Mouse (Mus musculus) forebrain, embryonic 11.5 days (tissue): ENCODE data around the gene H2-DMb2. TPM values are rescaled to one million over a fixed set of nuclear protein-coding genes. Genes with fewer than 3 reads are reported as not detected.
"Not testable (repeated sequence)": the region's sequence is repeated elsewhere in the genome, so short reads cannot be mapped to it uniquely, and the experiment has no call there.

Experiments
- ATAC-seq: fragments of 200-750 bp; cut with Nextera tagmentation; replicated peaks from 2 replicates; pipeline ENCODE4 v1.8.0; 2017; ENCODE audit warnings: moderate TSS enrichment; ENCODE audit not compliant: low FRiP score
- DNase-seq: peaks from one replicate; pipeline ENCODE4 v3.0.0-alpha.2; 2017; ENCODE audit warnings: low spot score
- H3K27ac ChIP-seq: fragments of 300-500 bp; sonication (generic); 2 replicates; pipeline ENCODE4 v1.5.1; 2014; ENCODE audit warnings: low read depth, low read length
- H3K27me3 ChIP-seq: fragments of 300-500 bp; sonication (generic); 2 replicates; pipeline ENCODE4 v1.6.1; 2014; ENCODE audit warnings: mild to moderate bottlenecking, low read length, mixed read lengths; ENCODE audit not compliant: control insufficient read depth, insufficient read depth
- H3K36me3 ChIP-seq: fragments of 300-500 bp; sonication (generic); 2 replicates; pipeline ENCODE4 v1.6.1; 2014; ENCODE audit warnings: mild to moderate bottlenecking, low read length, moderate library complexity, mixed read lengths; ENCODE audit not compliant: control insufficient read depth, insufficient read depth
- H3K4me1 ChIP-seq: fragments of 300-500 bp; sonication (generic); replicated peaks from 2 replicates; pipeline ENCODE4 v1.6.1; 2014; ENCODE audit warnings: low read length, mixed read lengths; ENCODE audit not compliant: control insufficient read depth, insufficient read depth
- H3K4me2 ChIP-seq: fragments of 300-500 bp; sonication (generic); 2 replicates; pipeline ENCODE4 v1.6.1; 2014; ENCODE audit warnings: low read depth, mild to moderate bottlenecking, low read length, moderate library complexity, mixed read lengths; ENCODE audit not compliant: severe bottlenecking
- H3K4me3 ChIP-seq: fragments of 300-500 bp; sonication (generic); 2 replicates; pipeline ENCODE4 v1.5.1; 2014; ENCODE audit warnings: low read depth, low read length
- H3K9ac ChIP-seq: fragments of 300-500 bp; sonication (generic); 2 replicates; pipeline ENCODE4 v1.6.1; 2014; ENCODE audit warnings: low read length
- H3K9me3 ChIP-seq: fragments of 300-500 bp; sonication (generic); 2 replicates; pipeline ENCODE4 v1.6.1; 2016; ENCODE audit warnings: low read length, mixed read lengths; ENCODE audit not compliant: control insufficient read depth
- WGBS: fragments of 180-500 bp; shearing (Covaris S2); extraction: QIAGEN DNeasy Blood & Tissue Kit; methylation state at CpG from one replicate; pipeline ENCODE4 v1.1.7; 2014; 5-methylcytosine and 5-hydroxymethylcytosine counted together
- polyA plus RNA-seq: library from polyadenylated mRNA; unstranded; fragments of >200 nt; fragmentation: Nextera tagmentation; extraction: Ambion mirVana; gene quantifications from 2 replicates; pipeline ENCODE4 v1.2.1, GENCODE M21; 2014

The H2-DMb2 gene
- polyA plus RNA-seq, 1 experiment from 2014 or later = 0.15 TPM

DNA sequence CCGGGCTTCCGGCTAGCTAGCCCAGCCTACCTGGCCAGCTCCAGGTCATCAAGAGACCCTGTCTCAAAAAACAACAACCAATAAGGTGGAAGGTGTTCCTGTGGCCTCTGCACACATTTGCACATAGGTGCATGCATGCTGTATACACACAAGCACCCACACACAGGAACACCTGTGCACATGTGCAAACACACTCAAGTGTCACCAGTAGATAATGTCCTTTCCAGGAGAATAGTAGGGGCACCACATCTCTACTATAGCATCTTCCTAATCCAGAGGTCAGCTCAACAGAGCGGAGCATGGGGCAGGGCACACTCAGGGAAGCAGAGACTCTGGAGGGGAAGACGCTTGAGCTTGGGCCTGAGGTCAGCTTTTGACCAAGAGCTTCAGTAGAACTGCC lies 1.1 kb downstream of the H2-DMb2 start:
- not testable (repeated sequence) for H3K4me1 ChIP-seq, H3K27ac ChIP-seq, ATAC-seq, H3K4me2 ChIP-seq, DNase-seq, H3K9ac ChIP-seq, H3K9me3 ChIP-seq, H3K4me3 ChIP-seq, H3K27me3 ChIP-seq, H3K36me3 ChIP-seq
- WGBS = 98% methylated on average over 4 of the region's 4 CpGs

- no peaks in the 10 kb centered on the region; the same call in 1 of the 2 replicates for H3K4me1 ChIP-seq
- peaks cover 6% of the 10 kb centered on the region; the same call in 1 of the 2 replicates for H3K27me3 ChIP-seq
- 68% methylated on average over 3 of the region's 3 CpGs for WGBS
- H3K4me2 ChIP-seq = no peak overlapping the region
- H3K9me3 ChIP-seq = no peaks in the 10 kb centered on the region
- no peak overlapping the region for H3K4me3 ChIP-seq
- DNase-seq (no peak), ATAC-seq (no peak)
- no peak overlapping the region for H3K27ac ChIP-seq
- H3K36me3 ChIP-seq = no peaks in the 10 kb centered on the region
- no peak overlapping the region for H3K9ac ChIP-seq
These were observed 1.9 kb downstream of the H2-DMb2 start for GRCm38 (mm10) chr17:34144960-34145371.

- Histone ChIP-seq H3K9ac (no peak within 1 kb of the TSS), H3K27ac (no peak within 1 kb of the TSS), H3K9me3 (no peaks in the 10 kb centered on the region), H3K27me3 (no peaks in the 10 kb centered on the region), H3K4me1 (no peaks in the 10 kb centered on the region), H3K36me3 (no peaks in the 10 kb centered on the region), H3K4me3 (no peak within 1 kb of the TSS), H3K4me2 (no peak within 1 kb of the TSS)
- 61% methylated on average over 4 of the region's 4 CpGs for WGBS
- ATAC-seq (no peak), DNase-seq (no peak)
These were observed 9.8 kb downstream of the H2-DMb2 start, which contains the start of gene H2-DMb1 for GRCm38 (mm10) chr17:34152923-34153322. H2-DMb1 (plus strand) TSS chr17:34153072.

- no peaks in the 10 kb centered on the region for H3K4me1 ChIP-seq
- ATAC-seq (no peak), DNase-seq (no peak)
- H3K9me3 ChIP-seq = no peaks in the 10 kb centered on the region
- no peak overlapping the region for H3K4me3 ChIP-seq
- no peak overlapping the region for H3K27ac ChIP-seq
- no peaks in the 10 kb centered on the region for H3K36me3 ChIP-seq
- no peaks in the 10 kb centered on the region for H3K27me3 ChIP-seq
- H3K4me2 ChIP-seq = no peak overlapping the region
- no peak overlapping the region for H3K9ac ChIP-seq
- WGBS = 61% methylated on average over 5 of the region's 5 CpGs
These were observed 12.4 kb downstream of the H2-DMb2 start for GRCm38 (mm10) chr17:34155534-34155933.

DNA sequence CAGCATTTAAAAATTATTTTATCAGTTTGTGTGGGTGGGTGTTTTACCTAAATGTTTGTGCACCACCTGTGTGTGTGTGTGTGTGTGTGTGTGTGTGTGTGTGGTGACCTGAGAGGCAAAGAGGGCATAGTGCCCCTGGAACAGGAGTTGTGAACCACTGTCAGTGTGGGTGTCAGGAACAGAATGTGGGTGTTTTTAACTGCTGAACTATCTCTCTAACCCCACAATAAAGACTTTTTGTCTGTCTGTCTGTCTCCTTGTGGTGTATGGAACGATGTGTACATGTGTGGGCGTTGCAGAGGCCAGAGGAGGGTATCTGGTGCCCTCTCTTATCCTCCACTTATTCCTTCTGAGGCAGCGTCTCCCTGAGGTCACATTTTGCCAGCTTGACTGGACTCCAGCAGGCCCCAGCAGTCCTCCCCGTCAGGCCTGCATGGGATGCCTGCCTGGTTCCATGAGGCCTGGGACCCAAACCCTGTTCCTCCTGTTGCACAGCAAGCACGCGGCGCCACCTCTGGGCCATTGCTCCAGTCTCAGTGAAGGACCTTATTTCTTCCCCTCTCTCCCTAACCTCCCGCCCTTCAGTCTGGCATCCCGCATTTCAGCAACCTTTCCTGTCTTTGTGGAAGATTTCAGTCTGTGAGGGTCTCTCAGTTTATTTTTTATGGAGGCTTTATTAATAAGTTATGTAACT lies 21.2 kb downstream of the H2-DMb2 start:
- ATAC-seq (no peak), DNase-seq (peak; percentile 53)
- Histone ChIP-seq H3K9ac (no peak overlapping the region), H3K9me3 (no peaks in the 10 kb centered on the region), H3K27me3 (no peaks in the 10 kb centered on the region), H3K36me3 (no peaks in the 10 kb centered on the region), H3K4me1 (no peaks in the 10 kb centered on the region), H3K4me2 (no peak overlapping the region), H3K4me3 (no peak overlapping the region), H3K27ac (no peak overlapping the region)
- WGBS = 41% methylated on average over 9 of the region's 9 CpGs

DNA sequence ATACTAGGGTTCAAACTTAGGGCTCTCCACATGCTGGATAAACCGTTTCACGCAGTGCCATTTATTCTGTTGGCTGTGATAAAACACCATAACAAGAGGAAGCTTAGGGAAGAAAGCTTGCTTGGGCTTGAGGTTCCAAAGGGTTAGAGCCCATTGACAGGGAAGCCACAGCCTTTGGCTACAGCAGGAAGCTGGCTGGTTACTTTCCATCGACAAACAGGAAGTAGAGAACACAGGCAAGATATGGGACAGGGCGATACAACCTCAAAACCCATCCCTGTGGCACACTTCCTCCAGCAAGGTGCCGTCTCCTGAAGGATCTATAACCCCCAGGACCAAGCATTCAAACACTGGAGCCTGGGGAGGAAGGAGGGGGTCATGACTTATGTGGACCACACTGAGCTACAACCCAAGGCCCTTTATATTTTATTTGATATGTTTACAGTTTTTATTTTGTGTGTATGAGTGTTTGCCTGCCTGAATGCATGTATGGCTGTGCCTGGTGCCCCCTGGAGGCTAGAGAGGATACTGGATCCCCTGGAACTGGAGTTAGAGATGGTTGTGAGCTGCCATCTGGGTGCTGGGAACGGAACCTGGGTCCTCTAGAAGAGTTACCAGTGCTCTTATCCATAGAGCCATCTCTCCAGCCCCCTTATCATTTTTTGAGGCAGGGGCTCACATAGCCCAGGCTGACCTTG lies 22.1 kb downstream of the H2-DMb2 start:
- Histone ChIP-seq H3K36me3 (no peaks in the 10 kb centered on the region), H3K4me3 (no peak overlapping the region), H3K4me1 (no peaks in the 10 kb centered on the region), H3K27me3 (no peaks in the 10 kb centered on the region), H3K27ac (no peak overlapping the region), H3K9me3 (no peaks in the 10 kb centered on the region), H3K9ac (no peak overlapping the region), H3K4me2 (no peak overlapping the region)
- DNase-seq = no peak
- ATAC-seq = no peak
- 83% methylated on average over 6 of the region's 6 CpGs for WGBS

GRCm38 (mm10) chr17:34169279-34169678 lies 26.2 kb downstream of the H2-DMb2 start:
- Histone ChIP-seq H3K4me2 (no peak overlapping the region), H3K9me3 (no peaks in the 10 kb centered on the region; the same call in 1 of the 2 replicates), H3K27ac (no peak overlapping the region), H3K9ac (no peak overlapping the region), H3K36me3 (no peaks in the 10 kb centered on the region), H3K27me3 (no peaks in the 10 kb centered on the region), H3K4me1 (no peaks in the 10 kb centered on the region), H3K4me3 (no peak overlapping the region)
- ATAC-seq = no peak
- DNase-seq = peak; percentile 62
- WGBS = 5% methylated on average over 2 of the region's 2 CpGs

DNA sequence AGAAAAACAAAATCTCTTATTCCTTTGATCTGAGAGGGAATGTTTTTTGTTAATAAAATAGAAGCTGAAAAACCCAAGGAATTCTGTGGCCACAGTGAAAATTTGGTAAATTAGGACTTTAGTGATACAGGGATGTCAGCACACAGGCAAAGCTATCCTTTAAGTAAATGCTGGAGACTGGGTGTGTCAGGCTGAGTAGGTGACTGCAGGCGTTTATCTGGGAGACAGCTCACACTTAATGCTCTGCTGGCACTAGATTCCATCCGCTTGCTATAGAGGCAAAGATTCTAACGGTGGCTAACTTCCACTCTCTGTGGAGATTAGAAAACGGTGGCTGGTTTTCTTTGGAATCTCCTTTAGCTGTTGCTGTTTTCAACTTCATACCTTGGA lies 27.4 kb downstream of the H2-DMb2 start:
- Histone ChIP-seq H3K4me2 (no peak overlapping the region), H3K9me3 (no peaks in the 10 kb centered on the region; the same call in 1 of the 2 replicates), H3K9ac (no peak overlapping the region), H3K27ac (no peak overlapping the region), H3K4me3 (no peak overlapping the region), H3K4me1 (no peaks in the 10 kb centered on the region), H3K27me3 (no peaks in the 10 kb centered on the region), H3K36me3 (no peaks in the 10 kb centered on the region)
- 25% methylated on average over 4 of the region's 4 CpGs for WGBS
- no peak for DNase-seq
- ATAC-seq = no peak
